Mouse (Mus musculus): ENCODE data around the gene Trmt1. TPM values are rescaled to one million over a fixed set of nuclear protein-coding genes. Genes with fewer than 3 reads are reported as not detected.

The Trmt1 gene
- total RNA-seq, 2 experiments from 2014 or later = 84.5 to 124 TPM

DNA sequence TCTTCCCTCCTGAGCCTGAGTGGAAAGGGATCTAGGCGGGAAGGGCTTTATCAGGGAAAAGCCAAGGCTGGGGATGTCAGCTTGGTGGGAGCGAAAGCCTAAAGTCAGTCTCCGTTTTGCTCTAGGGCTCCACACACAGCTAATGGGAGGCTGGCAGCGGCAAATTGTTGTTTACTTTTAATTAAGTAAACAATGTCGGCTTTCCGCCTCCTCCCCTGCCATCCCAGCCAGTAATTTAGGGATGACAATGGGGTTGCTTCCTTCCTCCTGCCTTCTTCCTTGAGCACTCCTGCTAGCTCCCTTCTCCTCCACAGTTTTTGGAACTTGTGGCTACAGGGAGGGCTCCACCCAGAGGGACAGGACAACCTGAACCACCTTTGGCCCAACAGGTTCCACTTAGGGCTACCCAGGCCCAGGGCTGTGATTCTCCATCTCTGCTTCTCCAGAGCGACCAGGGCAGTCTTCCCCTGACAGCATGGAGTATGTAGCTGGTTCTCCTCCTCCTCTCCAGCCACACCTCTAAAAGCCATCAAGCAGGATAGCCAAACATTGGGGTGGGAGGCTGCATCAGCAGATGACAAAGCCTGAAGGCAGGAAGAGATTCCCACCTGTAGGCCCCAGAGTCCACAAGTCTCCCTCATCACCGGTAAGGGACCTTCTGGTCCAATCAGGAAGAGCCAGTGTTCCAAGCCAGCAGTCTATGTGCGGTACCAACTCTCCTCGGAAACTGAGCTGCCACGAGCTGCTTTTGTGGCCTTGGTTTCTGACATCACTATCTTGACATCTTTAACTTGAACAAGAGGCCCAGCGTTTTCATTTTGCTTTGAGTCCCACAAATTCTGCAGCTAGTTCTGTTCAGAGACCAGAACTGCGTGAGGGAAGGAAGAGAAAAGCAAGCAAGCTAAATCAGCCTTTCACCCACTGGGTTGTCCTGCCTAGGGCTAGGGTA, 55.1 kb downstream of the Trmt1 start:
- no peak for DNase-seq (ENCODE audit: low spot score in 2 of 2)
- intact Hi-C loops (cut with DNase I) = loop anchor here (2.0 kb wide), 1 partner anchor 60 kb away; the partner anchor contains the start of gene Nfix

DNA sequence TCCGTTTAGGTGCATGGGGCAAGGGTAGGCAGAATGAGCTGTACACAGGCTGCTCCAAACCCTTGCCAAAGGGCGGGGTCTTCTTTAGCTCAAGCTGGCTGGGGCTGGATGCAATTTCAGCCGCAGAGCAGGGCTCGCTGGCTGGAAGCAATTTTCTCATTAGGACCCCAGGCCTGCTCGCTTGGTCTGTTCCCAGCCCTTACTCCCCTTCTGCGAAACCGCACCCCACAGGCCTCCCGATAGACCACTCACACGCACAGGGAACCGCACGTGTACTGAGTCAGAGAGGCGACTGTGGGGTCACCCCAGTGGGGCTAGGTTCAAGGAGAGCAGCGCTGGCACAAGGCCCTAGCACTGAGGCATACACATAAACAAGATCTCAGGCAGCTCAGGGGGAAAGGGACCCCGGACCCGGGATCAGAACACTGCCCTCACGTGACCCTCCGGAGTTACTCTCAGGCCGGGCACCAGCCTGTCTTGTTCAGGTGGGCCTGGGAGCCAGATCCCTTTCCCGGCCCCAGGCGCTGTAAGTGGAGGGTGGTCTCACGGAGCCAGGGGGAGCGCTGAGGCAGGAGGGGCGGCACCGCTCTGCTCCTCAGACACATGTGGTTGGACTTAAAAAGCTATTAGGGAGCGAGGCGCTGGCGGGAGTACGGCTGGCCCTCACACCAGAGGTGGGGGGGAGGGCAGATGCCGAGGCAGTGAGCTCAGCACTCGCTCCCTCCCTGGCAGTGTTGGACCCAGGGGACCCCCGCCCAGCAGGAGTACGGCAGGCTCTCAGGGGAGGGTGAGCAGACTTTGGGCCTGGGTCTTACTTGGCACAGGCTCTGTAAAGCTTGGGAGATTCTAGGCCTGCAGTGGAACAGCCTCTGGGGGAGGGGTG, 56.3 kb downstream of the Trmt1 start:
- intact Hi-C loops (cut with DNase I) = no loop called here
- DNase-seq (ENCODE audit: low spot score in 2 of 2) = no peak

DNA sequence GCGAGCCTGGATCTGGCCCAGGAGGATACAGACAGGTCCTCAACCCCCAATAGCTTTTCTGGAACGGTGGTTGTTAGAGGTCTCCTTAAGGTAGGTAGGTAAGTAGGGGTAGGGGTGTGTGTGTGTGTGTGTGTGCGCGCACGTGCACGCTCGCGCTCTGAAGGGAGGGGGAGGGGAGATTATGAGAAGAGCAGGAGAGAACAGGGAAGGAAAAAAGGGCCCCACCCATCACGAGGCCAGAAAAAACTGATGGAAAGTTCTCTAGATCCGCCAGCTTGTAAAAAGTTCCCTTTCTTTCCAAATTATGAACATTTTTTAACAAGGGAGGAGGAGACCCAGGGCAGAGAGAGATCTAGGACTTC, 56.9 kb downstream of the Trmt1 start:
- no peak for DNase-seq (ENCODE audit: low spot score in 2 of 2)
- intact Hi-C loops (cut with DNase I) = no loop called here

DNA sequence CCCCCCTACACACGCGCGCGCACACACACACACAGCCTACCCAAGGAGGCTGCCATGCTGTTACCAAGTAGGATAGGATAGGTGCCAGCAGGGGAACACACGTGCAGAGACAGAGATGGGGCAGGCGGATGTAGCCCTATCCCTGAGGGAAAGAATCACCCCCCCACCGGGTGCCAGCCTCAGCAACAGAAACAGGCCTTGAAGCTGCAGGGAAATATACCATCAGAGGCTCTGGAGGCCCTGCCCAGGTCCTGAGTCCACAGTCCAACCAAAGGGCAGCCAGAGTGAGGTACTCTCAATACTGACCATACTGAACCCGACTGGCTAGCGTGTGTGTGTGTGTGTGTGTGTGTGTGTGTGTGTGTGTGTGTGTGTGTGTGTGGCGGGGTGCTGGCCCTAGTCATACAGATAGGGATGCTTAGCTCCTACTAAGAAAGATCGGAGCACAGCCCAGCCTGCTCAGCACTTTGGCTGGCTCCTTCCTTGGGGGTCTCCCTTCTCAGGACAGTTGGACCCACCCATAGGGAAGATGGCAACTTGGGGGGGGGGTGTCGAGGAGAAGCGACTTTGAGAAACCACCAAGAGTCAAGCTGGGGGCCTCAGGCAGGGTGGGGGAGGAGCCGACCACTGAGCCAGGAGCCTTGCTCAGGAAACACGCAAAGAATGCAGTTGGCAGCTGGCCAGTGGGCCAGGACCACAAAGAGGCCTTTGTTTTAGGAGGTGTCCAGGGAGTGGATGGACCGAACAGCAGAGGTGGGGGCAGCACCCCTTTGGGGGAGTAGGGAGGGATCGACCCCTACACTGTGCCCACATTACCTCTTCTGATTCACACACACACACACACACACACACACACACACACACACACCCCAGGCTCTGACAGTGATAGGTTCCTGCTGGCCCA, 57.7 kb downstream of the Trmt1 start:
- intact Hi-C loops (cut with DNase I) = no loop called here
- no peak for DNase-seq (ENCODE audit: low spot score in 2 of 2)

DNA sequence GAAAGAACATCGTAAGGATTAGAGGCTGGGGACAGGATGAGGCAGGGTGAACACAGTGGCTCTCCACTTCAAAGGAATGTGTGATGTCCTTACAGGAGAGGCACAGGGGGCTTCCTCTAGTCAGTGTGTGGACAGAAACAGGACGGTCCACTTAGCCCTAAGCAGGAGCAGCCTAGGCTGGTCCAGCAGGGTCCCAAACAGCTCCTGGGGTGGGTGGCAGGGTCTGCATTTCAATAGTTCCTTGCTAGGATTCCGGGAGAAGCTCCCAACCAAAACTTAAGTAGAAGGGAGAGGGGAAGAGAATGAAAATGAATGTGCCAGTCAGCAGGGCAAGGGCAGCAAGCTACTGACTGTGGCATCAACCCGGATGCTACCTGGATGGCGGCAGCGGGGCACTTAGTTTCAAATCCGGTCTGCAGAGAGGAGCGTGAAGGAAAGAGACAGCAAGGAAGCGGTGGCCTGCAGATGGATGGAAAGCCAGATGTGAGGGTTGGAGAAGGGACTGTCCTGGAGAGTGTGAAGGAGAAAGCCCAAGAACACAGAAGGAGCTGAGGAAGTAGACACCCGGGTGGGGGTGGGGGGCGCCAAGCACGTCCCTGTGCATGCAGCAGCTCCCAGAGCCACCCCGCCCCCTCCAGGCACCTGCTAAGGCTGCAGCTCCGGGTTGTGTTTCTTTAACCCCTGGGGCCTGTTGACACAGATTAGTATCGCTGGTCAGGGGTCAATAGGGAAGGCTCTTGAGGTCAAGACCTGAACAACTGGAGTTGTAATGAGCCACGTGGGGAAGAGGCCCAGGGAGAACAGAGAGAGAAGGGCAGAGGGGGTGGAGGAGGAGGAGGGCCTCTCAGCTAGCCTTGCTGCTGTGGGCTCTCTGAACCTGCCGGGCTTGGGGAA, 59.2 kb downstream of the Trmt1 start:
- intact Hi-C loops (cut with DNase I) = no loop called here

More for the DNA sequence above, 59.2 kb downstream of the Trmt1 start:
- DNase-seq (ENCODE audit: low spot score in 2 of 2) = no peak

Other genes starting within 250 kb of the Trmt1 start
- gene Ier2, start 23.5 kb upstream of the Trmt1 start, total RNA-seq (2021) = 10 to 100 TPM in 1 of 2 experiments, 1 to 10 TPM in 1; 5.6 to 27.6 TPM
- gene Nacc1, start 1.6 kb downstream of the Trmt1 start, total RNA-seq (2021) = 10 to 100 TPM; 94.2 to 99.7 TPM
- gene Lyl1, start 15.2 kb downstream of the Trmt1 start, total RNA-seq (2021) = 1 to 10 TPM; 2.4 to 3.4 TPM
- gene G430095P16Rik, start 36.7 kb downstream of the Trmt1 start, total RNA-seq (2021) = not detected
- gene Nfix, start 114.0 kb downstream of the Trmt1 start, total RNA-seq (2021) = 100 to 1,000 TPM; 303 to 353 TPM
- 10 to 100 TPM; 10.3 to 10.9 TPM for gene Dand5, start 136.5 kb downstream of the Trmt1 start, total RNA-seq (2021)
- 10 to 100 TPM; 26.3 to 26.9 TPM for gene Gadd45gip1, start 145.2 kb downstream of the Trmt1 start, total RNA-seq (2021)
- gene Rad23a, start 154.4 kb downstream of the Trmt1 start, total RNA-seq (2021) = 10 to 100 TPM; 77.9 to 78.8 TPM
- gene Calr, start 160.6 kb downstream of the Trmt1 start, total RNA-seq (2021) = 100 to 1,000 TPM; 435 to 511 TPM
- gene Farsa, start 170.7 kb downstream of the Trmt1 start, total RNA-seq (2021) = 10 to 100 TPM; 46.2 to 47.8 TPM
- gene Syce2, start 185.8 kb downstream of the Trmt1 start, total RNA-seq (2021) = 1 to 10 TPM; 8.3 TPM
- gene Gcdh, start 207.6 kb downstream of the Trmt1 start, total RNA-seq (2021) = 10 to 100 TPM; 29.6 to 42.4 TPM
- gene Klf1, start 215.6 kb downstream of the Trmt1 start, total RNA-seq (2021) = not detected
- gene Dnase2a, start 222.3 kb downstream of the Trmt1 start, total RNA-seq (2021) = 1 to 10 TPM; 3.1 to 4.1 TPM